Mouse (Mus musculus): ENCODE measurements around the gene Frrs1l. TPM values are rescaled to one million over a fixed set of nuclear protein-coding genes. Genes with fewer than 3 reads are reported as not detected.

Frrs1l gene
- polyA plus RNA-seq, 1 experiment from 2014 or later = 0.55 TPM

DNA sequence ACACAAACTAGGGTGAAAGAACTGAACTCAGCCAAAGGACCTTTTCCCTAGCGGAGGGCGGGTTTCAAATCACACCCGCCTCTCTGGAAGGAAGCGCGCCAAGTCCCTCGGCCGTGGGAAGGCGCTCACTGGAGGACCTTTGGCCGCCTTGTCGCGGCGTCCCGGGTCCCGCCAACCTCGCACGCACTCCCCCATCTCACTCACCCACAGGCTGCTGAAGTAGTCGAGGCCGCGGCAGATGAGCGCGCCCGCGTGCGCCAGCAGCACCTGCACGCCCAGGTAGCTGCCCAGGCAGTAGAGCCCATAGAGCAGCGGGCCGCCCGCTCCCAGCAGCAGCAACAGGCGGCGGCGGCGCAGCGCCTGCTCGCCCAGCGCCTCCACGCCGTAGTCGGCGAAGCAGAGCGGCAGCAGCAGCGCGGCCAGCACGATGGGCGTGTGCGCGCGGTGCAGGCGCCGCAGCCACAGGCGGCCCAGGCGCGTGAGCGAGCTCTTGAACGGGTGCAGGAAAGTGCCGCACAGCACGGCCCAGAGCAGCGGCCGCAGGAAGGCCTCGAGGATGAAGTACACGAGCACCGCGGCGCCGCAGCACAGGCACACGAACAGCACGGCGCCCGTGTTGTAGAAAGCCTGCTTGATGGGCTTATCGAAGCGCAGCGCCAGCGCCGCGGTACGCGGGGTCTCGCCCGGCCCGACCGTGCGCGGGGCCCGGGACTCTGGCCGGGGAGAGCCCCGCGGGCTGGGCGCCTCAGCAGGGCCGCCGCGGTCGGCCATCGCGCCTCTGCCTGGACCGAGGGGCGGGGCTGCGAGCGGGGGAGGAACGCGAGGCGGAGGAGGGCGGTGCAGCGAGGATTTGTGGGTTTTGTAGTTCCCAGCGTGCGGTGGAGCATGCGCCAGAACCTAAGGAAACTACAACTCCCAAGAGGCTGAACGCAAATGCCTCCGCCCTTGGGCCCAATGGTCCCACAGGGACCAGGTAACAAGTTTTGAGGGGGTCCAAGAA is 43.2 kb downstream of the Frrs1l start, which contains the start of gene Tmem245:
TSS of gene Tmem245 (minus strand) at position 797 of the 1,000 bp plus-strand sequence.
- Histone ChIP-seq H3K9ac (replicated peaks; ENCODE audit: low read length) (peak within 1 kb of the TSS; percentile 92), H3K4me3 (ENCODE audit: low read length) (peak within 1 kb of the TSS; percentile 87), H3K36me3 (ENCODE audit: insufficient read depth, low read length) (no peaks in the 10 kb centered on the region), H3K27me3 (ENCODE audit: insufficient read depth, low read length) (no peaks in the 10 kb centered on the region), H3K27ac (ENCODE audit: low read length) (peak within 1 kb of the TSS; percentile 94), H3K4me1 (ENCODE audit: insufficient read depth, low read length) (peaks cover 35% of the 10 kb centered on the region), H3K4me2 (replicated peaks; ENCODE audit: low read depth, low read length) (peak within 1 kb of the TSS; percentile 68), H3K9me3 (ENCODE audit: low read length) (no peaks in the 10 kb centered on the region)
- under 1% methylated on average over 107 of the region's 107 CpGs for WGBS
- peak; percentile 97 for ATAC-seq (ENCODE audit: low FRiP score, low TSS enrichment)

DNA sequence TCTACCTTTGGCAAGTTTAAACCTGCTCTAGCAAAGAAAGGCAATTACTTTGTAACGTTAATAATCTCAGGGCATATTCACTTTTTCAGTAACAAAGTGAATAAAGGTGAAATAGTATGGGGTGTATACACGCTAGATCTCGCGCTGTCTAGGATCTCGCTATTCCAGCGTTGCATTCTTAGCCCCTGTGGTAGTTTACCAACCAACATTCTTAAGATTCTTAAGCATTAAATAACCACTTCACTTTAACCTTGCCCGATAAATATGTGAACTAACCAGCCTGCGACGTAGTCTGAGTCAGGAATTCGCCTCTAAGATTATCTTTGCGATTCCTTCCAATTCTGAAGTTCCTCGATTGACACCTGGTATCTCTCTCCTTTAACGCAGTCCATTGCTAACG is 44.0 kb downstream of the Frrs1l start:
- Histone ChIP-seq H3K4me3 (ENCODE audit: low read length) (peak overlapping the region; percentile 87), H3K9me3 (ENCODE audit: low read length) (no peaks in the 10 kb centered on the region), H3K9ac (replicated peaks; ENCODE audit: low read length) (peak overlapping the region; percentile 92), H3K27ac (ENCODE audit: low read length) (peak overlapping the region; percentile 94), H3K27me3 (ENCODE audit: insufficient read depth, low read length) (no peaks in the 10 kb centered on the region), H3K4me1 (ENCODE audit: insufficient read depth, low read length) (peaks cover 38% of the 10 kb centered on the region), H3K4me2 (replicated peaks; ENCODE audit: low read depth, low read length) (peak overlapping the region; percentile 68), H3K36me3 (ENCODE audit: insufficient read depth, low read length) (no peaks in the 10 kb centered on the region)
- ATAC-seq (ENCODE audit: low FRiP score, low TSS enrichment) = peak; percentile 10; the same call in 1 of the 2 replicates
- WGBS = under 1% methylated on average over 14 of the region's 14 CpGs

DNA sequence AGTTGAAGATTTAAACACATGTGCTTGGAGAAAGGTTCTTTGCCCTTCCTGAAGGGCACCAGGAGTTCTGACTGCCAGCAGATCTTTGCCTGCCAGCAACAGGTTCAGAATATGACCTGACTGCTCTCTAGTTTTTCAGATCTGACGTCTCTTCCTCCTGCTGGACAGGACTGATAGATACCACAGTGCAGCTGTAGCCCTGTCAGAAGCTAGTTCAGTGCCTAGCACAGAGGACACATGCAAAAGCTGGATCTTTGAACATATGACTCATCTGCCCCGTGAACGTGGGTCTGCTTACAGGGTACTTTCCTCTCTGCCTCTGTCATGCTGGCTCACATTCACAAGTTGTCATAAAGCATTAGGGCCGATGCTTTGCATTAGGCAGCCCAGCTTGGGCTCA is 45.9 kb downstream of the Frrs1l start:
- H3K36me3 ChIP-seq (ENCODE audit: insufficient read depth, low read length) = no peaks in the 10 kb centered on the region
- no peaks in the 10 kb centered on the region for H3K27me3 ChIP-seq (ENCODE audit: insufficient read depth, low read length)
- H3K27ac ChIP-seq (ENCODE audit: low read length) = no peak overlapping the region
- H3K4me3 ChIP-seq (ENCODE audit: low read length) = no peak overlapping the region
- 48% methylated on average over 4 of the region's 4 CpGs for WGBS
- no peak for ATAC-seq (ENCODE audit: low FRiP score, low TSS enrichment)
- peaks cover 38% of the 10 kb centered on the region for H3K4me1 ChIP-seq (ENCODE audit: insufficient read depth, low read length)
- no peaks in the 10 kb centered on the region for H3K9me3 ChIP-seq (ENCODE audit: low read length)
- H3K4me2 ChIP-seq (replicated peaks; ENCODE audit: low read depth, low read length) = no peak overlapping the region; the same call in 1 of the 2 replicates
- peak overlapping the region; percentile 8; the same call in 1 of the 2 replicates for H3K9ac ChIP-seq (replicated peaks; ENCODE audit: low read length)

DNA sequence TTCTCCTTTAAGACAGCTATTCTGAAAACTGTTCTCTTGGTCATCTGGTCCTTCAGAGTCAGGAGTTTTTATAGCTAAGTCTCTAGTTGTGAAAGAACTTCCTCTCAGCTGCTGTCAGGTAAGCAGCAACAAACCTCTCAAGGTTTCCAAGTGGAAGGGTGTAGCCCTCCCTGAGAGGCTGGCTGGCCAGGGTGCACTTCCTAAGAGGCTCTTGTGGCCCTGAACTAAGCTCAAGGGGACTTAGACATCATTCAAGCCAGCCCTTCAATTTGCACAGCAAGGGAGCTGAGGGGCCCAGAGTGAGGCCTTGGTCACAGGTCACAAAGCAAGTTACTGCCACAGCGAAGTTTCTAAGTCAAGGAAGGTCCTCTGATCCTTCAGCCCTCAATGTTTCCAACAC is 46.9 kb downstream of the Frrs1l start:
- H3K27ac ChIP-seq (ENCODE audit: low read length) = no peak overlapping the region; the same call in 1 of the 2 replicates
- 37% methylated on average over 1 of the region's 1 CpGs for WGBS
- H3K4me2 ChIP-seq (replicated peaks; ENCODE audit: low read depth, low read length) = no peak overlapping the region

DNA sequence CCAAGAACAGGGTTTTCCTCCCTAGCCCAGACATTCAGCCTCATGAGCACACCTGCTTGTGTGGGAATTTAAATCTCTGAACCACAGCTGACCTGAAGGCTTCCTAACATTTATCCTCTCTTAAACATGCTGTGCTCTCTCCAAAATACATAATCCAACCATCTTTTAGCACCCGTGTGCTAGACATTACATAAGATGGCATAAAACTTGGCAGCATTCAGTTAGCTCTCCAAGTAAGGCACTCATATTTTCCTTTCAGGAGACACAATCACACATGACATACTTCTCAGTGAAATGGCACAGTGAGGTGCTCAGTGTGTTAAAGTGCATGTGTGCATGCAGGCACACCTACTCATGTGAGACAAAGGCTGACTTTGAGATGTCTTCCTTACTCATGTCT is 47.6 kb downstream of the Frrs1l start:
- Histone ChIP-seq H3K27me3 (ENCODE audit: insufficient read depth, low read length) (no peaks in the 10 kb centered on the region), H3K9me3 (ENCODE audit: low read length) (no peaks in the 10 kb centered on the region), H3K27ac (ENCODE audit: low read length) (no peak overlapping the region), H3K4me2 (replicated peaks; ENCODE audit: low read depth, low read length) (no peak overlapping the region), H3K4me3 (ENCODE audit: low read length) (no peak overlapping the region), H3K4me1 (ENCODE audit: insufficient read depth, low read length) (peaks cover 42% of the 10 kb centered on the region), H3K36me3 (ENCODE audit: insufficient read depth, low read length) (no peaks in the 10 kb centered on the region), H3K9ac (replicated peaks; ENCODE audit: low read length) (no peak overlapping the region)
- ATAC-seq (ENCODE audit: low FRiP score, low TSS enrichment) = no peak
- 87% methylated on average over 1 of the region's 1 CpGs for WGBS

More for the DNA sequence above, 46.9 kb downstream of the Frrs1l start:
- no peak for ATAC-seq (ENCODE audit: low FRiP score, low TSS enrichment)
- H3K36me3 ChIP-seq (ENCODE audit: insufficient read depth, low read length) = no peaks in the 10 kb centered on the region
- no peaks in the 10 kb centered on the region for H3K9me3 ChIP-seq (ENCODE audit: low read length)
- peaks cover 42% of the 10 kb centered on the region for H3K4me1 ChIP-seq (ENCODE audit: insufficient read depth, low read length)
- no peaks in the 10 kb centered on the region for H3K27me3 ChIP-seq (ENCODE audit: insufficient read depth, low read length)
- no peak overlapping the region for H3K9ac ChIP-seq (replicated peaks; ENCODE audit: low read length)
- no peak overlapping the region for H3K4me3 ChIP-seq (ENCODE audit: low read length)

DNA sequence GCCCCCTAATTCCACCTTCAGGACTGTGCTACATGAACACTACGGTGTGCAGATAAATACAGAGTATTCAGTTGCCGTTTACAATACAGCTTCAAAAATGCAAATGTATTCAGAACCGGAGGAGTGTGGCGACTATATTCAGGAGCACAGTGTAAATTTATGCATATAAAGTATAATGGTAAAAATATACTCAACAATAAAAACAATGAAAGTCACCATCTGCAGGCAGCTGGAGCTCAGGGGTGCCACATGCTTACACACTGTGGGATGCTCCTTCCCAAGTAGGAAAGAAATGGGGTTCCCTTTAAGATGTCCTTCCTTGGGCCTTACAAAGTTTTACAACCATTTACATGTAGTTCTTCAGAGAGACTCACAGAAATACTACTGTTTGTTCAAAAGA is 48.7 kb downstream of the Frrs1l start:
- H3K4me3 ChIP-seq (ENCODE audit: low read length) = no peak overlapping the region
- H3K9me3 ChIP-seq (ENCODE audit: low read length) = no peaks in the 10 kb centered on the region
- H3K9ac ChIP-seq (replicated peaks; ENCODE audit: low read length) = no peak overlapping the region
- WGBS = 86% methylated on average over 4 of the region's 4 CpGs
- ATAC-seq (ENCODE audit: low FRiP score, low TSS enrichment) = no peak
- H3K4me1 ChIP-seq (ENCODE audit: insufficient read depth, low read length) = peaks cover 47% of the 10 kb centered on the region
- H3K4me2 ChIP-seq (replicated peaks; ENCODE audit: low read depth, low read length) = no peak overlapping the region
- H3K27me3 ChIP-seq (ENCODE audit: insufficient read depth, low read length) = no peaks in the 10 kb centered on the region
- 0 out of 2 replicates have a peak, but pooled peaks cover 1% of the 10 kb centered on the region for H3K36me3 ChIP-seq (ENCODE audit: insufficient read depth, low read length)
- H3K27ac ChIP-seq (ENCODE audit: low read length) = no peak overlapping the region

DNA sequence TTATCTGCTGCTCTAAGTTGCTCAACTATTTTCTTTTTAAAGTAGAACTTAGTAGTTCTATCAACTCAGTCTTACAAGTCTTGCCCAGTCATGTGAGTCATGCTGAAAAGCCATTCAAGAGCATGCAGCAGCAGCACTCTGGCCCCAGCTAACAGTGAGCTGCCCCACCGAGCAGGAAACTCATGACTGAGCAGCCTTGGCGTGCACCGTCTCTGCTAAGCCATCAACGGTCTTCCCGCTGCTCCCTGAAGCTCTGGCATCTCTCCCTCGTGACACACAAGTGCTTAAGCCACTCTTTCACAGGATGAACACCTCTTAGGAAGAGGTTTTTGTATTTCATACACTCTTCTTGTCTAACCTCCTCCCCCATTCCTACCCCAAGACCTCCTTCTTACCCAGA is 53.1 kb downstream of the Frrs1l start:
- peaks cover 27% of the 10 kb centered on the region for H3K36me3 ChIP-seq (ENCODE audit: insufficient read depth, low read length)
- 0 out of 2 replicates have a peak, but pooled peaks have one; percentile 46 for ATAC-seq (ENCODE audit: low FRiP score, low TSS enrichment)
- H3K9me3 ChIP-seq (ENCODE audit: low read length) = no peaks in the 10 kb centered on the region
- H3K27me3 ChIP-seq (ENCODE audit: insufficient read depth, low read length) = no peaks in the 10 kb centered on the region
- H3K4me1 ChIP-seq (ENCODE audit: insufficient read depth, low read length) = peaks cover 12% of the 10 kb centered on the region
- H3K4me3 ChIP-seq (ENCODE audit: low read length) = no peak overlapping the region
- 36% methylated on average over 6 of the region's 6 CpGs for WGBS
- no peak overlapping the region for H3K9ac ChIP-seq (replicated peaks; ENCODE audit: low read length)
- H3K27ac ChIP-seq (ENCODE audit: low read length) = no peak overlapping the region
- no peak overlapping the region for H3K4me2 ChIP-seq (replicated peaks; ENCODE audit: low read depth, low read length)

DNA sequence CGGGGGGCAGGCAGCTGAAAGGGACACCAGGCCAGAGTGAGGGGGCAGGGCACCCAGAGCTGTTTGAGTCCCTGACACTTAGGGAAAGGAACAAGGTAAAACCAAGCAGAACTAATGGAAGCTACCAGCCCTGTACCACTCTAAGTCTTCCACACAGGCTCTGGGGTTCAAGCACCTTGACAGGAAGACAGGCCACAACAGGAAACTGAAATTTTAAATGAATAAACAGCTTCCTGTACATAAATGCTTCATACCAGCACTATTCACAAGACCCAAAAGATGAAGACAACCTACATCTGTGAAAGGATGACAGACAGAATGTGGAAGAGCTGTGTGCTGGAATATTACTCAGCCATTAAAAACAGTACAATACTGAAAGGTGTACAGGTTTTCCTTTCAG is 54.9 kb downstream of the Frrs1l start:
- peaks cover 27% of the 10 kb centered on the region for H3K36me3 ChIP-seq (ENCODE audit: insufficient read depth, low read length)
- no peaks in the 10 kb centered on the region for H3K27me3 ChIP-seq (ENCODE audit: insufficient read depth, low read length)
- no peak for ATAC-seq (ENCODE audit: low FRiP score, low TSS enrichment)
- WGBS = no CpG with 5 or more reads among the region's 1 CpGs
- no peak overlapping the region for H3K4me3 ChIP-seq (ENCODE audit: low read length)
- H3K4me2 ChIP-seq (replicated peaks; ENCODE audit: low read depth, low read length) = no peak overlapping the region
- peaks cover 10% of the 10 kb centered on the region for H3K4me1 ChIP-seq (ENCODE audit: insufficient read depth, low read length)
- H3K27ac ChIP-seq (ENCODE audit: low read length) = no peak overlapping the region
- no peak overlapping the region for H3K9ac ChIP-seq (replicated peaks; ENCODE audit: low read length)
- H3K9me3 ChIP-seq (ENCODE audit: low read length) = no peaks in the 10 kb centered on the region

DNA sequence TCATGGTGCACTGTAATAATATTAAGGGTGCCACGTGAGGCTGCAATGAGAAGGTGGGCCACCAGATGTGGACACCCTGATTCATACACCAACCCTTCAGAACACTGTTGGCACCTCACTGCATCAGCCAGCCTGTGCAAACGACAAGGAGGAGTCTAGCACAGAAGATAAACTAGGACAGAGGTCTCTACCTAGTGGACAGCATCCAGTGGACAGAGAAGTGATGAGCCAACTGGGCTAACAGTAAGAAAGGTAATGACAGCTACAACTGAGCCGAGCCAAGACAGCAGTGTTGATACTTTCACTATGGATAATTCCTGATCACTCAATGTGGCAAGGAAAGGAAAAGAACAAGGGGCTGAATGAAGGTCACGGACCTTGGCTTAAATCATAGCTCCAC is 57.0 kb downstream of the Frrs1l start:
- ATAC-seq (ENCODE audit: low FRiP score, low TSS enrichment) = no peak
- H3K4me1 ChIP-seq (ENCODE audit: insufficient read depth, low read length) = peaks cover 5% of the 10 kb centered on the region; the same call in 1 of the 2 replicates

DNA sequence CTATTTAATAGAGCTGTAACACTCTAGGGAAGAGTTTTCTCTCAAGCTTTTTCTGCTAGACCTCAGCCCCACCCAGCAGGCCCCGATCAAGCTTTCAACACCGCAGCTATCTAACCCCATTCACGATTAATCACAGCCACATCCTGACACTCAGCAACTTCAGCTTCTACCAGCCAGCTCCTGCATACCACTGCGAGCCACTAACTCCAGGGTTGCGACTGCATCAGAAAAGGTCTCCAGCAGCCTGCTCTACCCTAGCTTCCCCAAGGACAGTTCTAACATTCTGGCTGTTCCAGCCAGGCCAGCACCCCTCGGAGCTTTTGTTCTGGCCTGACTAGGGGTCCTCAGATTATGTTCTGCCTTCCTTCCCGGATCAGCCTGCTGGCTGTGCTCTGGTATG is 58.1 kb downstream of the Frrs1l start:
- H3K9me3 ChIP-seq (ENCODE audit: low read length) = no peaks in the 10 kb centered on the region
- no peak for ATAC-seq (ENCODE audit: low FRiP score, low TSS enrichment)
- no peak overlapping the region for H3K27ac ChIP-seq (ENCODE audit: low read length)
- H3K9ac ChIP-seq (replicated peaks; ENCODE audit: low read length) = no peak overlapping the region
- H3K4me1 ChIP-seq (ENCODE audit: insufficient read depth, low read length) = peaks cover under 1% of the 10 kb centered on the region; the same call in 1 of the 2 replicates
- no peaks in the 10 kb centered on the region for H3K27me3 ChIP-seq (ENCODE audit: insufficient read depth, low read length)
- no peak overlapping the region for H3K4me3 ChIP-seq (ENCODE audit: low read length)
- WGBS = 62% methylated on average over 7 of the region's 7 CpGs
- no peak overlapping the region for H3K4me2 ChIP-seq (replicated peaks; ENCODE audit: low read depth, low read length)
- H3K36me3 ChIP-seq (ENCODE audit: insufficient read depth, low read length) = peaks cover 31% of the 10 kb centered on the region

More for the DNA sequence above, 57.0 kb downstream of the Frrs1l start:
- no peak overlapping the region for H3K4me2 ChIP-seq (replicated peaks; ENCODE audit: low read depth, low read length)
- H3K36me3 ChIP-seq (ENCODE audit: insufficient read depth, low read length) = peaks cover 31% of the 10 kb centered on the region
- no peak overlapping the region for H3K27ac ChIP-seq (ENCODE audit: low read length)
- WGBS = 93% methylated on average over 4 of the region's 4 CpGs
- H3K9ac ChIP-seq (replicated peaks; ENCODE audit: low read length) = no peak overlapping the region
- no peaks in the 10 kb centered on the region for H3K9me3 ChIP-seq (ENCODE audit: low read length)
- H3K27me3 ChIP-seq (ENCODE audit: insufficient read depth, low read length) = no peaks in the 10 kb centered on the region
- H3K4me3 ChIP-seq (ENCODE audit: low read length) = no peak overlapping the region
